Mouse (Mus musculus) colon, adult 2 months (tissue): ENCODE data around the gene Shisa6. TPM values are rescaled to one million over a fixed set of nuclear protein-coding genes. Genes with fewer than 3 reads are reported as not detected.

Experiments
- polyA plus RNA-seq: library from polyadenylated mRNA; depleted of rRNA; stranded (reverse); fragments of >200 nt; gene quantifications from 2 replicates; pipeline ENCODE4 v1.2.3, GENCODE M21; 2012; rRNA removed

The Shisa6 gene
- 0.10 and 0.56 TPM in 2 replicates for polyA plus RNA-seq

DNA sequence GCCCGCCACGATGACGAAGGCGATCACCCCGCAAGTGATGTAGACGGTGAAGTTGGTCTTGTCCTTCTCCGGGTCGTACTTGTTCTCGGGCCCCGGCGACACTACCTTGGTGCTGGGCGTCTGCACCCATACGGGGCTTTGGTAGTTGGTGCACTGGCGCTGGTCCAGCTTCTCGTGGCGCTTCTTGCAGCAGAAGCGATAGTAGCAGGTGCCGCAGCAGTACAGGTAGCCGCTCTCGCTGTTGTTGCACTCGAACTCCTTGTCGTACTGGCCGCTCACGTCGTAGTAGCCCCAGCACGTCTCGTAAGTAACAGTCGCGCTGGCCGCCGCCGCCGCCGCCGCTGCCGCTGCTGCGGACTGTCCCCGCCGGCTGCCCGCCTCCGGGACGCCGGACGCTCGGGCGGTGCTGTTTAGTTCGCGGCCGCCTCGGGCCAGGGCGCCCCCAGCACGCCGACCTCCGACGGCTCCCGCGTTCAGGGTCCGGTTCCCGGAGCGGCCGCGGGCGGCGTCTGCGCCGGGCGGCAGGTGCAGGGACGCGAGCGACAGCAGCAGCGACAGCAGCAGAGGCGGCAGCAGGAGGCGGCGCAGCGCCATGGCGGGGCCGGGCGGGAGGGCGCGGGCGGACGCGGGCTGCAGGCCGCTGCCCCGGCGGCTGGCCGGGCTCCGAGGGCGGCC is at the start of gene Shisa6:
TSS of gene Shisa6 (minus strand) at position 594 of the 675 bp plus-strand sequence.

GRCm38 (mm10) chr11:66167801-66168651 is 357.7 kb downstream of the Shisa6 start, which contains the start of gene Dnah9:
TSS of gene Dnah9 (minus strand) at chr11:66168551.

